Mouse (Mus musculus) gastrocnemius, postnatal 36 days (tissue): Measurements from ENCODE around the gene Ints13. TPM values are rescaled to one million over a fixed set of nuclear protein-coding genes. Genes with fewer than 3 reads are reported as not detected.
"Not testable (repeated sequence)": the region's sequence is repeated elsewhere in the genome, so short reads cannot be mapped to it uniquely, and the experiment has no call there.

ENCODE experiments used
- DNase-seq, 2 experiments: peaks; one replicate each; pipeline ENCODE4 v3.0.0; 2022
- intact Hi-C: fragments of 180-260 bp; cut with DNase I; formaldehyde crosslinking; loops from one replicate; pipeline ENCODE4 v1.15.1; 2025
- long read RNA-seq, 2 experiments: library from polyadenylated mRNA; stranded (forward); transcript quantifications; one replicate each; pipeline ENCODE4 v2.0.0; 2021
- total RNA-seq, 2 experiments: library from RNA; stranded (reverse); gene quantifications; 2 replicates each; pipeline ENCODE4 v1.2.3; 2021

Gene Ints13
- 10 to 100 TPM; 11.3 to 11.8 TPM for total RNA-seq
- long read RNA-seq, experiment 1, transcript Ints13-210 (1 exons, 1,740 nt): major isoform, 7 of 12 reads
- long read RNA-seq, experiment 1, partial matches to known transcripts: 0 of 12 reads
- long read RNA-seq, experiment 1, other reads (novel, unspliced or antisense): 4 of 12 reads
- long read RNA-seq, experiment 2, transcript Ints13-210 (1 exons, 1,740 nt): major isoform, 5 of 11 reads
- long read RNA-seq, experiment 2, partial matches to known transcripts: 2 of 11 reads
- long read RNA-seq, experiment 2, other reads (novel, unspliced or antisense): 2 of 11 reads

DNA sequence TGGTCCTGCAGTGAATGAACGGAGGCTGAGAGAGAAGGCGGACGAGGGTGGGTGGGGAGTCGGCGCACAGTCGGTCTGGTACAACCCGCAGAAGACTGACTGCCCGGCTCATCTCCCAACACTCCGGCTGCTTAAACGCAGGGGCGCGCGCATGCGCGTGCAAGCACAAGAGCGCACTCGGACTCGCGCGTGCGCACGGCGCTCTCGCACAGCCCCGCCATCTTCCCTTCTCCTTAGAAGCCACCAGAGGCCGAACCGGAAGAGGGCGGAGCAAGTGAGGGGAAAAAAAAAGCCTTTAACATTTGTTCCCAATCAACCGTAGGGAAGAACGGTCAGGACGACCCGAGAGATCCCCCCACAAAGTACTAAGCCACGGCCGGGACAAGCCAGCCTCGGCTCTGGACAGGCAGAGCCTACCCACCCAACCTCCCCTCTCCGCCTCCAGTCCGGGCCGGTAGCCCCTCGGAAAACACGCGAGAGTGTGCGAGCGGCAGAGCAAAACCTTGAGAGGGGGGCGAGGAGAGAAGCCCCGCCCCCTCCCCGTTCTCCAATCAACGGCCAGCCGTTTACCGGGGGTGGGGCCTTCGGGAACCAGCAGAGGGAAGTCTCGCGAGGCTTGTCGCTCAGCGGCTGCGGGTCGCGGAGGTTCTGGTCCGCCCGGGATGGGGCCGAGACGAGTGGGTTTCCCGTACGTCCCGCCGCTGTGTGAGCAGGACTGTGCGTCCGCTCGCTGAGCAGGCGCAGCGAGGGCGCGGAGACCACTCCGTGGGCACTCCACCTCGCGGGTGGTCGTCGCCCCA is at the start of gene Ints13:
Ints13 (minus strand) TSS at position 526 of the 800 bp plus-strand sequence.
- intact Hi-C loops: loop anchor here (5.0 kb wide), 1 partner anchor 75 kb away; the partner anchor contains the start of gene Itpr2
- DNase-seq: peak; percentile 93 to 97

DNA sequence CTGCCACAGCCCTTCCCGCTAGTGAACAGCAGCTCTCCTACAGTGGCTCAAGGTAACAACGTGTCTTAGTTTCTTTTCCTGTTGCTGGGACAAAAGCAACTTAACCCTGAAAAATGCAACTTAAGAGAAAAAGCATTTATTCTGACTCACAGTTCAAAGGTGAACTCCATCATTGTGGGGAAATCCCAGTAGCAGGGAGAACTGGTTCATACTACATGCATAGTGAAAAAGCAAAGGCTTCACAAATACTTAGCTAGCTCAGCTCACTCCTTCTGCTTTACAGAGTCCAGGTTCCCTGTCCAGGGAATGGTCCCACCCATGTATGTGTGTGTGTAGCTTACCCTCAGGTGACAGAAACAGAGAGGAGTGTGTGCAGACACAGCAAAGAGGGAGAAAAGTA is 39.0 kb upstream of the Ints13 start:
- DNase-seq: no peak

DNA sequence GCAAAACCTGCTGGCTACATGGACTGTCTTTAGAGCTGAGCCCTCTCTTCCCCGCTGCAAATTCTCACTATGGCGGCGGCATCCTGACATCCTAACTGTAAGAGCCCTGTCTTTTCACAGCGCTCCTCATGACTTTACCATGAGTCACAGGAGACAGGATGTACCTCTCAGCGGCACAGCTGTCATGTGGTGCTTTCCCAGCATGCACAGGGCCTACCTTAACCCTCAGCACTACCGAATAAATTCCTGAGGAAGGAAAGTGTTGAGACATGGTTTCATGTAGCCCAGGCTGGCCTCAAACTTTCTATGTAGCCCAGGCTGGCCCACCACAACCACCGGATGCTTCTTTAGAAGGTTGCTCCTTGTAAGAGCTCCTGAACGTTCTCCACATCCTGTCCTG is 38.3 kb upstream of the Ints13 start:
- intact Hi-C loops: no loop called here
- no peak for DNase-seq

More for the DNA sequence above, 39.0 kb upstream of the Ints13 start:
- intact Hi-C loops: no loop called here

DNA sequence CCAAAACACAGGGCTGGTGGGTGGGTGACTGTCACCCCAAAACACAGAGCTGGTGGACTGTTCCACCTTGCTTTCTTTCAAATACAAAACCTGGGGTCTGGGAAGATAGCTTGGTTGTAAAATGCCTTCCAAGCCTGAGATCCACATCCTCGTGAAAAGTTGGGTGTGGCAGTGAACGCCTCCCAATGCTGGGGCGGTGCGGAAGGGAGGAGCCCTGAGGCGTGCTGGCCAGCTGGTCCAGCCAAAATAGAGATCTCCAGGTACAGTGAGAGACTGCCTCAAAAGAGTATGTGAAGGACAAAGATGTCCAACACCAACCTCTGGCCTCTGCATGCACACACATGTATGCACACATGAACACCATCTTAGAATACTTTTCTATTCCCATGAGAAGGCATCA is 36.9 kb upstream of the Ints13 start:
- DNase-seq: no peak
- intact Hi-C loops: no loop called here

DNA sequence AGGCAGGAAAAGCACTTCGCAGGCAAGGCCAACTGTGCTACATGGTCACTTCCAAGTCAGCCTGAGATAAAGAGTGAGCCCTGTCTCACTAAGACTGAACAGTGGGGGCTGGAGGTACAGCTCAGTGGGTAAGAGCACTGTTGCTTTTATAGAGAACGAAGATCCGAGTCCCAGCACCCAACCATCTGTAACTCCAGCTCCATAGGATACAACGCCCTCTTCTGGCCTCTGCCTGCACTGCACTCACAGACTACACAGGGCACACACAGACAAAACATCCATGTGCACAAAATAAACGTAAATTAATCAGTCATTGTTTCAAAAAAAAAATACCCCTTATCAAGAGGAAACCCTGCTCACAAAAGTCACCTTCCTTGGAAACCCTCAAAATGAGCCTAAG is 36.3 kb upstream of the Ints13 start:
- intact Hi-C loops: no loop called here
- no peak for DNase-seq

DNA sequence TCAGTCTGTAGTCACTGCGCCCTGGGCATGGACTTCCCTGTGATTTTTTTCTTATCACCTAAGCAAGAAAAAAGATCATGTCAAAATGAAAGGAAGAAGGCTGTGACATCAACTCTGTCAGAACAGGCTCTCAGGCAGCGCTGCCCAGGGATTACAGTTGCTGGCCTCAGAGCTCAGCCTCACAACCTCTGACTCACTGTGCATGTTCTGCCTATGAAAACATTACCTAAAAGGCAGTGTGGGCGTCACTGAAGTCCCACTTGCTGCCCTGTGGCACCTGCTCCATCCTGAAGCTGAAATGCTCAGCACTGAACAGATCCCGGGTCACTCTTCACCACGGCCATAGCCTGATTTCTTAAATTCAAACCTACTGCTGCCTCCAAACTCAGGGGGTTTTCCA is 35.1 kb upstream of the Ints13 start:
- intact Hi-C loops: no loop called here
- DNase-seq: no peak

DNA sequence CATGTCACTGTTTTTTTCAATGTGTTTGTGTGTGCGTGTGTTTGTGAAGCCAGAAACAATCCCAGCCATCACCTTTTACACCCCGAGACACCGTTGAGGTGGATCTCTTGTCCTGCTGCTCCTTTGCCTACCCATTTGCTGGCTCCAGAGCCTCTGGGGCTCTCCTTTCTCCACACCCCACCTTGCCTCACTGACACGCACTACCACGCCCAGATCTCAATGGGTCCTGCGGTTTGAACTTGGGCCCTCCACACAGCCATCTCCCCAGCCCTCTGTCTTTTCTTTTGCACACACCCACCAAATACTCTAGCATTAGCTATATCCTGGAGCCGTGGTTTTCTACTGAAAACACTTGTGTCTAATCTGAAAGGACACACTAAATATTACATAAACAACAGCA is 34.3 kb upstream of the Ints13 start:
- intact Hi-C loops: no loop called here
- DNase-seq: peak in 1 of 2 experiments; percentile 3

DNA sequence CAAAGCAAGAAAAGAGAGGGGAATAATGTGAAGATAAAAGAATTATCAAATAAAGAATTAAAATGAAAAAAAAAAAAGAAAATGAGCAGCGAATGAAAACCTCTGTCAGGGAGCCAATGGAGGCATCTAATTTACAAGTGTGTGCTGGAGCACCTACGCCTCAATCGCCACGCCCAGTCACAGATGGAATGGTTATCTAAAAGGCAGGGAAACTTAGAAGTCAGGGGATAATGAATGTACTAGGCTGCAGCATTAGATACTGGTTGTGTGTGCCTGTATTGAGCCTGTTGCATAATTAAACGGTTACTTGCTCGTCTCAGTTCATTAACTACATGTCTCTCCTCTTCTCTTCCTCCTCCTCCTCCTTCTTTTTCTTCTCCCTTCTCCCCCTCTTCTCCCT is 33.8 kb upstream of the Ints13 start:
- intact Hi-C loops: no loop called here

DNA sequence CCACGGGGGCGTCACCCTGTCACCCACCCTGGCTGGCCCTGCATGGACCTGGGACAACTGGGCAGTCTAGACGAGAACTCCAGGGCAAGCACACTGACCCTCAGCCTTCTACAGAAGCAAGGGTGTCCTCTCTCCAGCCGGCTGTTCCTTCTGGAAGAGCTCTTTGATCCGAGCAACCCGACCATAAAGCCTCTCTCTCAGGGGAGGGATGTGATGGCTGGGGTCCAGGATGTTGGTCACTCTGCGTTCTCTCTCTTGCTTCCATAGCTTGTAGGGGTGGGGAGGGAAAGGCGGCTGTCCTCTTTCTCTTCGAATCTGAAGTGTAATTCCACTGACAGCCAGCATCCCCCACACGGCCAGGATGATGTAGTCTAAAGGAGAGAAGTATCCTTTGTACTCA is 26.0 kb upstream of the Ints13 start:
- intact Hi-C loops: no loop called here
- no peak for DNase-seq

More for the DNA sequence above, 33.8 kb upstream of the Ints13 start:
- no peak for DNase-seq

DNA sequence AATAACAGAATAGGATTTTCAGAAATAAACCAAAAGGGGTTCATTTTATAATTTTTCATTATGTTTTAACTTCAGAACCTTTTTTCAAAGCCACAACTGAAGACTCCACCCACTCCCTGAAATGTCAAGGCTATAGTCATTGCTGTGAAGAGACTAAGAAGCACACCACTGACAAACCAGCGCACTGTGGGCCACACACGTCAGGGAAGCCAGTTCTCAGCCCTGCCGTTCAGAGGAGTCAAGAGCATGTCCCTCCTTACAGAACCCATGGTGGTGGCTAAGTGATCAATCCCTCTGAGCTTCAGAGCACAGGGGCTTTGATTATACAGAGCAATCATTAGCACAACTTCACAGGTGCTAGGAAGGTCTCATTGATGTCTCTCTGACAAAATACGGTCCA is 25.0 kb upstream of the Ints13 start:
- no peak for DNase-seq
- intact Hi-C loops: no loop called here

DNA sequence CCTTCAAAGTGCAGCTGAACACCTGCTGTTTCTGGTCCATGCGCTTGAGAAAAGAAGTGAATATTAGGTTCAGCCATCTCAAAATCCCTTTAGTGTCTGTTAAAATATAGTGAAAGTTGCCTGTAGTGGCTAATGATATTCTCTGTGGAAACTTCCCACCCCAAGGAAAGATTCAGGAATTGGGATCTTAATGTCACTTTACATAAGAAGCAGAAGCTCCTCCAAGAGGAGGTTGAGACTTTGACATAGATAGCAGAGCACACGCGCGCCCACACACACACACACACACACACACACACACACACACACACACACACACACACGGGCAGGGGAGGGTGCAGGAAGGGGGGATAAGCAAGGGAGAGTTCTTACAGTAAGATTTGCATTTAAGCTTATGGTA is 7.5 kb upstream of the Ints13 start:
- DNase-seq: no peak
- intact Hi-C loops: no loop called here

DNA sequence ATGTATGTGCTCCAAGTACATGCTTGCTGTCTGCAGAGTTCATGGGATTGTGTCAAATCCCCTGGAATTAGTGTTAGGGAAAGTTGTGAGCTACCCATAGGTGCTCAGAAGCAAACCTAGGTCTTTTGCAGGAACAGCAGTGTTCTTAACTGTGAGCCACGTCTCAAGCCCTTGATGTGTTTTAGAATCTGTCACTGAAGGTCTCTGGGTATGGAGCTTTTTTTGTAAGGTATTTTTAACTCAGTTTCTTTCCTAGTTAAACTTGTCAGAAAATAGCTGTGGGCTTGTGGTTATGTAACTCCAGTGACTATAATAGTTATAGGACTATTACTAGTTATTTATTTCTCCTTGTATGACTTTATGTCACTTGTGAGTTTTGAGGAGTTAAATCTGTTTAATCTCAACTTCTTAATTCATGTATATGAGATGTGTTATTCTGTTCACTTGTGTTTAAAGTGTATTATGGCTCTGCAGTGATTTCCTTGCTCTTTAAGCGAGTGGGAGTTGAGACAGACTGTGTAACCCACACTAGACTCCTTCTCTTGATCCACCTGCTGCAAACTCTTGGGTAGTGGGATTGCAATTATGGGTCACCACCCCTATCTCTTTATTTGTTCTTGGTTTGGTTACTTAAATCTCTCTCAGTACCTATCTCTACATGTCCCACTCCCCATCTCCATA is 5.9 kb upstream of the Ints13 start:
- intact Hi-C loops: no loop called here
- no peak for DNase-seq

DNA sequence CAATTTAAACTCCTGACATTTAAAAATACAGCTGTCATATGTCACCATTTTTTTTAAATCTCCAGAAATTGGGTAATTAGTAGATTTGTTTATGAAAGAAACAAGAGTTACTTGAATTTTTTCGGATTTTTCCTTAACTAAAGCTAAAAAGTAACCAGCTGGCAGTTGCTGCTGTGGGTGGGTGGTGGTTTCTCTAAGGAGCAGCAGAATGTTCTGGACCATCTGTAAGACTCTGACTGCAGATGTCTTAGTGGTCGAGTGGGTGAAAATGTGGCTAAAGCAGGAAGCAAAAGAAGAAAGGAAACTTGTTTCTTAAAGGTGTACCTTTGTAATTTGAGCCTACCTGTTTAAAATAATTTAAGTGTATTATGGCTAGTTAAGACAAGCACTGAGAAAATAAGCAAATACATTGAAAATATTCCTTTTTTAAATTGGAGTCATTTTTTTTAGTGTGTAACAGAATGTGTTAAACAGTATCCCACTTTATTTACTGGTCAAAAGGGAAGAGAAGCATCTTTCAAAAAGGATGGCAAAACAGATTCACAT is 2.8 kb upstream of the Ints13 start:
- intact Hi-C loops: no loop called here
- no peak for DNase-seq

DNA sequence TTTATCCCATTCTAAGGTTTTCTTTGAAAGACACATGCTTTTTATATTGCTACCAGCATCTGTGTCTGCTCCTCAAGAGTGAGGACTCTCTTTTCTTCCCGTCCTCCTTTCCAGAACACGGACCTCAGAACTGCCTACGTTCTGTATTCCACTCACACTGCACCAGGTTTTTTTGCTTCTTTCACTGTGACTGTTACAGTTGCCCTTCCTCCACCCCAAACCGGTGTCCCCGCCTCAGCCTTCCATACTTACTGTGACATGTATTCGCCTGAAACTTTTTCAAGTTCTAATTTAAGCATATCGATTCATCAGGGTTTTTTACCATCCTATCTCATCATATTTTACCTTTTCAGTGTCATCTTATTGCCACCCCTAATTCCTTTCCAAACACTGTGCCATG is 951 bp upstream of the Ints13 start:
- intact Hi-C loops: loop anchor here (5.0 kb wide), 1 partner anchor 76 kb away; the partner anchor contains the start of gene Itpr2
- DNase-seq: no peak

DNA sequence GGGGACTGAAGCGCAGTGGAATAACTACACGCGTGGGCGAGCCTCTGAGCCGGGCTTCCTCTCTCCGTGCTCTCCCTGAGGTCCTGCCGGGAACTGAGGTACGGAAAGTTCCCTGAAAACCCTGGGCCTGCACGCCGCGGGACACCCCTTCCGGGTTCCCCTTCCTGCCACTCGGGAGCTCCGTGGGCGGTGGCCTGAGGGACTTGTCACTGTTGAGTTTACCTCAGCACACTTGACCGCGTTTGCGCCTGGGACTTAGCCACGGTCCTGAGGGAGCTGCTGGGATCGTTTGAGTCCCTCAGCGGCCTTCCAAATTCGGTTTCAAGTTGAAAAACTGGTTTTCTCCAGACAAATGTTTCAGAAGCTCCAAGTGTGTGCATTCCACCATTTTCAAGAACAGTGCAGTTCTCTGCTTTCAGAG is 486 bp upstream of the Ints13 start:
- peak in 1 of 2 experiments; percentile 67 for DNase-seq
- intact Hi-C loops: loop anchor here (5.0 kb wide), 1 partner anchor 76 kb away; the partner anchor contains the start of gene Itpr2

DNA sequence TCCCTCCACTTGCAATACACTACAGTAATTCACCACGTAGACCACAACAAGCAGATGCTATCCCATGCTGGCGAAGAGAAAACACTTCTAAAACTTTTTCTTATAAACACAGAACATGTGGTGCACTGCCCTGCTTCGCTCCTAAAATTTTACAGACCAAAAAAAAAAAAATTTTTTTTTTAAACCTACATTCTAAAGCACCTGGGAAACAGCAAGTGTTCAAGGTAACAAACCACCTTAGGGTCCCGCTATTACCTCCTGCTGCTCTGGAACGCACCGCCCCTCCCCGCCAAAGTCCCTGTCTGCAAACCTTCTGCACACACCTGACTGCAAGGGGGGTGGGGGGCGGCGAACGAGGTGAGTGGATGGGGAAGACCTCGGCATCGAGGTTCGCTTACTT is 732 bp downstream of the Ints13 start, which contains the start of gene Fgfr1op2:
Fgfr1op2 (plus strand) TSS at position 301 of the 400 bp plus-strand sequence.
- intact Hi-C loops: loop anchor here (5.0 kb wide), 1 partner anchor 75 kb away; the partner anchor contains the start of gene Itpr2
- no peak for DNase-seq

DNA sequence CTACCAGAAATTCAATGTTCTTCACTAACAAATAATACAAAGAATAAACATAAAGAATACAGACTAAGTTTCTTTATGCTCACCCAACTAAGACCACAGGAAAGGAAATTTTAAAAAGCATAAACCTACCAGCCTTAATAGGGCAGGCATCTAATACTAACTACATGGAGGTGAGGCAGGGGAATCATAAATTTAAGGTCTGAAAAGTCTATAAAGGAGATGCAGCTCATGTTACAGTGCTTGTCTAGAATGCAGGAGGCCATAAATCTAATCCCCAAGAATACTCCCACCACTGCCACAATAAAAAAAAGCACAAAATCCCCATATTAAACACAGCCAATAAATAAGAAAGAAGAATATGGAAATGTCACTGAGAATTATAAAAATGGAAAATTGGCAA is 5.6 kb downstream of the Ints13 start:
- DNase-seq: no peak
- intact Hi-C loops: no loop called here

DNA sequence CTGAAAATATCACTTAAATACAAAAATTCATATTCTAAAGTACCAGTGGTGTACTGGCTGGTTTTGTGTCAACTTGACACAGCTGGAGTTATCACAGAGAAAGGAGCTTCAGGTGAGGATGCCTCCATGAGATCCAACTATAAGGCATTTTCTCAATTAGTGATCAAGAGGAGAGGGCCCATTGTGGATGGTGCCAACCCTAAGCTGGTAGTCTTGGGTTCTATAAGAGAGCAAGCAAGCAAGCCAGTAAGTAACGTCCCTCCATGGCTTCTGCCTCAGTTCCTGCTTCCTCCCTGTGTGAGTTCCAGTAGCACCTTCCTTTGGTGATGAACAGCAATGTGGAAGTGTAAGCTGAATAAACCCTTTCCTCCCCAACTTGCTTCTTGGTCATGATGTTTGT is 15.2 kb downstream of the Ints13 start:
- DNase-seq, intact Hi-C loops: not testable (repeated sequence)

DNA sequence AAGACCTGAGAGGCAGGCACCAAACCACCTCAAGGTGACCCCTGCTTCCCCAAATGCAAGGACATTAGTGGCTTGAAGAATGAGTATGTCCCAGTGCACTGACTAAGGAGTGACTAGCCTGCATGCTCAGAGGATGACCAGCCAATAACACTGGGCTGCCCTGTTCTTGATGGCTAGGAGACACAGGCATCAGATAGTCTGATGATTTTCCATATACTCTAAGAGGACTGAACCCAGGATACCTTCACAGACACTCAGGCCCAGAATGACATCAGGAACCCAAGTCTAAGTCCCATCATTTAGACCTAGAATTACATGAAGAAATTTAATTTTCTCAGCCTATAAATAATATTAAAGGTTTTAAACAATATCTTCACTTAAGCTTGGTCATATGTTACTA is 26.3 kb downstream of the Ints13 start:
- no peak for DNase-seq
- intact Hi-C loops: no loop called here

DNA sequence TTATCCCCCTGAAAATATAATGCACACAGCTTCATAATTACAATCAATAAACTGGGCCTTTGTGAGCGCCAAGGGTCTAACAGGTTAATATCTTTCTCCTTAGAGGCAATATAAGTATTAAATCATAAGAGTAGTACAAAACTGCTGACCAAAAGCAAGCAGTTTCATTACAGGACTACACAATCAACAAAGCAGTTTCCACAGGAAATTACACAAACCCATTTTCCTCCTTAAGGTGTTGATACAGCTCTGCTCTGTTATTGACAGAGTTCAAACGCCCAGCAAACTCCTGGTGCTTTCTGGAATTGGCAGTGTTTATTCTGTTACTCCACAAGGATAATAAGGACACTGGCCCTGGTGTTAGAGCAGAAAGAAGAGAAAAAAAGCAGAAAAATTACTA is 27.2 kb downstream of the Ints13 start:
- no peak for DNase-seq
- intact Hi-C loops: no loop called here
